Comparison of ENCODE assay signal across 7 mouse cellular contexts in genomic region chr4:132532496-132532895, GRCm38 (mm10). TPM values are rescaled to one million over a fixed set of nuclear protein-coding genes. Genes with fewer than 3 reads are reported as not detected.
DNase-seq lines count a peak whose midpoint lies in the region; ATAC-seq and TF ChIP-seq lines count a peak whose summit lies in the region.

No protein-coding gene starts in this region.

- no peak for TF ChIP-seq CTCF in ES-Bruce4 (IDR thresholded peaks at IDR 0.05; ENCODE audit: low read depth, low read length)

- H3K27ac ChIP-seq in ES-Bruce4 (ENCODE audit: insufficient read depth, low read length), result peak overlapping the region; percentile 82
- peak overlapping the region; percentile 97 for H3K27ac ChIP-seq in forebrain, embryonic 10.5 days
- H3K27ac ChIP-seq in intestine, embryonic 16.5 days (ENCODE audit: low read length), result peak overlapping the region; percentile 99
- H3K27ac ChIP-seq in macrophage, result peak overlapping the region; percentile 64

- no peaks in the 10 kb centered on the region for H3K9me3 ChIP-seq in ES-Bruce4 (replicated peaks; ENCODE audit: control insufficient read depth, insufficient read depth, low read length, poor library complexity, severe bottlenecking)
- H3K9me3 ChIP-seq in forebrain, embryonic 10.5 days, result no peaks in the 10 kb centered on the region
- no peaks in the 10 kb centered on the region for H3K9me3 ChIP-seq in intestine, embryonic 16.5 days (ENCODE audit: control insufficient read depth, low read length)

- peak; percentile 44 for ATAC-seq in intestine, embryonic 16.5 days
- no peak for ATAC-seq in inflammation-experienced regulatory T-cells, adult 6 months

- H3K4me3 ChIP-seq in ES-Bruce4 (ENCODE audit: low read depth, low read length), result peak overlapping the region; percentile 83
- H3K4me3 ChIP-seq in forebrain, embryonic 10.5 days, result peak overlapping the region; percentile 100
- peak overlapping the region; percentile 72 for H3K4me3 ChIP-seq in intestine, embryonic 16.5 days (ENCODE audit: low read length)
- H3K4me3 ChIP-seq in macrophage (ENCODE audit: inconsistent target), result peak overlapping the region; percentile 65

- H3K36me3 ChIP-seq in ES-Bruce4 (ENCODE audit: control insufficient read depth, insufficient read depth, low read length, poor library complexity, severe bottlenecking) (peaks cover 10% of the 10 kb centered on the region), macrophage (ENCODE audit: inconsistent target) (no peaks in the 10 kb centered on the region)
- peaks cover 40% of the 10 kb centered on the region for H3K36me3 ChIP-seq in forebrain, embryonic 10.5 days (replicated peaks)
- peaks cover 8% of the 10 kb centered on the region; the same call in 1 of the 2 replicates for H3K36me3 ChIP-seq in intestine, embryonic 16.5 days (ENCODE audit: control insufficient read depth, insufficient read depth, low read length)

- no peak for TF ChIP-seq EP300 in ES-Bruce4 (IDR thresholded peaks at IDR 0.05; ENCODE audit: insufficient read depth, low read depth, low read length)

- no peaks in the 10 kb centered on the region for H3K4me1 ChIP-seq in ES-Bruce4 (ENCODE audit: control insufficient read depth, insufficient read depth, low read length)
- H3K4me1 ChIP-seq in forebrain, embryonic 10.5 days, result peaks cover 48% of the 10 kb centered on the region
- H3K4me1 ChIP-seq in intestine, embryonic 16.5 days (ENCODE audit: control insufficient read depth, insufficient read depth, low read length), result peaks cover 27% of the 10 kb centered on the region

- peaks cover 54% of the 10 kb centered on the region for H3K79me2 ChIP-seq in macrophage (ENCODE audit: inconsistent target)

- peak; percentile 70 for DNase-seq in 416B (ENCODE audit: low read depth)
- DNase-seq in forebrain, embryonic 10.5 days (ENCODE audit: extremely low spot score, low spot score), result no peak
- DNase-seq in urinary bladder, postnatal 14 days (ENCODE audit: low spot score), result no peak

- WGBS in forebrain, embryonic 10.5 days, result 47% methylated on average over 5 of the region's 5 CpGs
- 6% methylated on average over 5 of the region's 5 CpGs for WGBS in intestine, embryonic 16.5 days
- 2% methylated on average over 5 of the region's 5 CpGs for whole genome bisulfite sequencing in macrophage (ENCODE audit: missing documents)

- peak overlapping the region; percentile 83 for H3K9ac ChIP-seq in ES-Bruce4 (ENCODE audit: low read depth, poor library complexity, severe bottlenecking)
- H3K9ac ChIP-seq in intestine, embryonic 16.5 days (ENCODE audit: low read depth, low read length), result peak overlapping the region; percentile 89

- no peak for TF ChIP-seq POLR2A in ES-Bruce4 (IDR thresholded peaks at IDR 0.05; ENCODE audit: insufficient read depth, low read length)

- peak overlapping the region; percentile 78 for H3K4me2 ChIP-seq in intestine, embryonic 16.5 days (ENCODE audit: low read depth, low read length)

- H3K27me3 ChIP-seq in ES-Bruce4 (ENCODE audit: control insufficient read depth, insufficient read depth, low read length, poor library complexity, severe bottlenecking), result no peaks in the 10 kb centered on the region
- H3K27me3 ChIP-seq in forebrain, embryonic 10.5 days (ENCODE audit: poor library complexity, severe bottlenecking), result no peaks in the 10 kb centered on the region
- H3K27me3 ChIP-seq in intestine, embryonic 16.5 days (replicated peaks; ENCODE audit: control insufficient read depth, insufficient read depth, low read length), result no peaks in the 10 kb centered on the region

RNA-seq across cellular contexts. Expression of gene Atpif1, which starts 1.0 kb away (rescaled TPM):
- polyA plus RNA-seq in ES-Bruce4 (2011; ENCODE audit: insufficient read depth, insufficient read length, low read depth, missing spikeins) (461 and 512 TPM in 2 replicates), macrophage (2018) (516 to 719 TPM (median 630 TPM) in 3 replicates)
- 896 and 909 TPM in 2 replicates for polyA plus RNA-seq in forebrain, embryonic 10.5 days (2016; fragmentation: Nextera tagmentation; extraction: Ambion mirVana)
- polyA plus RNA-seq in intestine, embryonic 16.5 days (2015; fragmentation: Nextera tagmentation; extraction: Ambion mirVana), result 1,346 and 1,379 TPM in 2 replicates
- total RNA-seq in macrophage (2018; cell fraction: chromatin; rRNA removed), result 100 to 1,000 TPM in 2 of 26 experiments, 10 to 100 TPM in 24; 20.4 to 119 (median 53.5) TPM
- 100 to 1,000 TPM; 377 to 989 (median 481) TPM for total RNA-seq in macrophage (2018; cell fraction: cytosol; rRNA removed)
- 100 to 1,000 TPM in 15 of 26 experiments, 10 to 100 TPM in 11; 59.3 to 224 (median 111) TPM for total RNA-seq in macrophage (2018; cell fraction: nucleus; rRNA removed)
- 100 to 1,000 TPM; 180 to 267 (median 200) TPM for polyA plus RNA-seq in inflammation-experienced regulatory T-cells, adult 6 months (2017; shearing (Covaris generic))

RNA-seq across cellular contexts. Expression of gene Dnajc8, which starts 2.9 kb away (rescaled TPM):
- 340 and 348 TPM in 2 replicates for polyA plus RNA-seq in ES-Bruce4 (2011; ENCODE audit: insufficient read depth, insufficient read length, low read depth, missing spikeins)
- polyA plus RNA-seq in forebrain, embryonic 10.5 days (2016; fragmentation: Nextera tagmentation; extraction: Ambion mirVana), result 211 and 220 TPM in 2 replicates
- polyA plus RNA-seq in intestine, embryonic 16.5 days (2015; fragmentation: Nextera tagmentation; extraction: Ambion mirVana), result 140 and 150 TPM in 2 replicates
- total RNA-seq in macrophage (2018; cell fraction: chromatin; rRNA removed), result 100 to 1,000 TPM in 2 of 26 experiments, 10 to 100 TPM in 24; 42.8 to 106 (median 71.4) TPM
- total RNA-seq in macrophage (2018; cell fraction: cytosol; rRNA removed), result 100 to 1,000 TPM in 5 of 26 experiments, 10 to 100 TPM in 21; 78.3 to 119 (median 90.3) TPM
- 10 to 100 TPM; 37.0 to 80.7 (median 58.0) TPM for total RNA-seq in macrophage (2018; cell fraction: nucleus; rRNA removed)
- polyA plus RNA-seq in macrophage (2018), result 98.0 to 366 TPM (median 125 TPM) in 3 replicates
- polyA plus RNA-seq in inflammation-experienced regulatory T-cells, adult 6 months (2017; shearing (Covaris generic)), result 100 to 1,000 TPM; 288 to 351 (median 317) TPM

RNA-seq across cellular contexts. Expression of gene Sesn2, which starts 22.2 kb away (rescaled TPM):
- 41.6 TPM in 2 replicates for polyA plus RNA-seq in ES-Bruce4 (2011; ENCODE audit: insufficient read depth, insufficient read length, low read depth, missing spikeins)
- 12.0 and 13.5 TPM in 2 replicates for polyA plus RNA-seq in forebrain, embryonic 10.5 days (2016; fragmentation: Nextera tagmentation; extraction: Ambion mirVana)
- 11.6 and 12.4 TPM in 2 replicates for polyA plus RNA-seq in intestine, embryonic 16.5 days (2015; fragmentation: Nextera tagmentation; extraction: Ambion mirVana)
- 10 to 100 TPM in 16 of 26 experiments, 1 to 10 TPM in 10; 1.3 to 25.9 (median 11.4) TPM for total RNA-seq in macrophage (2018; cell fraction: chromatin; rRNA removed)
- total RNA-seq in macrophage (2018; cell fraction: cytosol; rRNA removed), result 10 to 100 TPM in 23 of 26 experiments, 1 to 10 TPM in 3; 3.5 to 45.1 (median 25.7) TPM
- 10 to 100 TPM in 21 of 26 experiments, 1 to 10 TPM in 5; 3.2 to 47.9 (median 22.7) TPM for total RNA-seq in macrophage (2018; cell fraction: nucleus; rRNA removed)
- polyA plus RNA-seq in macrophage (2018), result 12.3 to 18.2 TPM (median 13.4 TPM) in 3 replicates
- polyA plus RNA-seq in inflammation-experienced regulatory T-cells, adult 6 months (2017; shearing (Covaris generic)), result 1 to 10 TPM in 2 of 3 experiments, under 1 TPM in 1; 0.56 to 4.6 (median 1.9) TPM

RNA-seq across cellular contexts. Expression of gene Ptafr, which starts 31.4 kb away (rescaled TPM):
- polyA plus RNA-seq in ES-Bruce4 (2011; ENCODE audit: insufficient read depth, insufficient read length, low read depth, missing spikeins), result 0.22 and 0.30 TPM in 2 replicates
- 0.28 and 0.32 TPM in 2 replicates for polyA plus RNA-seq in forebrain, embryonic 10.5 days (2016; fragmentation: Nextera tagmentation; extraction: Ambion mirVana)
- 1.5 and 1.6 TPM in 2 replicates for polyA plus RNA-seq in intestine, embryonic 16.5 days (2015; fragmentation: Nextera tagmentation; extraction: Ambion mirVana)
- total RNA-seq in macrophage (2018; cell fraction: chromatin; rRNA removed), result 100 to 1,000 TPM in 8 of 26 experiments, 10 to 100 TPM in 18; 34.4 to 232 (median 82.6) TPM
- 100 to 1,000 TPM; 244 to 546 (median 327) TPM for total RNA-seq in macrophage (2018; cell fraction: cytosol; rRNA removed)
- total RNA-seq in macrophage (2018; cell fraction: nucleus; rRNA removed), result 100 to 1,000 TPM; 101 to 544 (median 322) TPM
- 102 to 269 TPM (median 231 TPM) in 3 replicates for polyA plus RNA-seq in macrophage (2018)
- 1 to 10 TPM; 1.5 to 3.7 (median 1.9) TPM for polyA plus RNA-seq in inflammation-experienced regulatory T-cells, adult 6 months (2017; shearing (Covaris generic))
